Mouse (Mus musculus) liver, embryonic 11.5 days (tissue): ENCODE measurements at regions not wholly inside any gene's neighbourhood (a gene's known extent, or its start where the extent isn't known, plus 50 kb on each side); places are given as distances from the start of the nearest gene placed in this dataset.

Experiments
- ATAC-seq: fragments of 200-750 bp; cut with Nextera tagmentation; replicated peaks from 2 replicates; pipeline ENCODE4 v1.8.0; 2017; ENCODE audit warnings: moderate number of reproducible peaks, mild to moderate bottlenecking, moderate TSS enrichment, moderate library complexity; ENCODE audit not compliant: low FRiP score
- DNase-seq: peaks from one replicate; pipeline ENCODE4 v3.0.0-alpha.2; 2017; ENCODE audit warnings: low spot score
- H3K27ac ChIP-seq: fragments of 300-500 bp; sonication (generic); 2 replicates; pipeline ENCODE4 v1.5.1; 2014; ENCODE audit warnings: mild to moderate bottlenecking, low read depth, low read length, control low read depth
- H3K27me3 ChIP-seq: fragments of 300-500 bp; sonication (generic); replicated peaks from 2 replicates; pipeline ENCODE4 v1.6.1; 2014; ENCODE audit warnings: low read length, mixed read lengths; ENCODE audit not compliant: control insufficient read depth, insufficient read depth
- H3K36me3 ChIP-seq: fragments of 300-500 bp; sonication (generic); 2 replicates; pipeline ENCODE4 v1.6.1; 2014; ENCODE audit warnings: mild to moderate bottlenecking, low read length, moderate library complexity, mixed read lengths; ENCODE audit not compliant: control insufficient read depth, insufficient read depth
- H3K4me1 ChIP-seq: fragments of 300-500 bp; sonication (generic); replicated peaks from 2 replicates; pipeline ENCODE4 v1.6.1; 2014; ENCODE audit warnings: low read length, mixed read lengths; ENCODE audit not compliant: control insufficient read depth, insufficient read depth
- H3K4me2 ChIP-seq: fragments of 300-500 bp; sonication (generic); 2 replicates; pipeline ENCODE4 v1.6.1; 2014; ENCODE audit warnings: mild to moderate bottlenecking, control low read depth, moderate library complexity
- H3K4me3 ChIP-seq: fragments of 300-500 bp; sonication (generic); 2 replicates; pipeline ENCODE4 v1.5.1; 2014; ENCODE audit warnings: low read depth, low read length, control low read depth
- H3K9ac ChIP-seq: fragments of 300-500 bp; sonication (generic); 2 replicates; pipeline ENCODE4 v1.6.1; 2014; ENCODE audit warnings: low read depth, low read length, control low read depth
- H3K9me3 ChIP-seq: fragments of 300-500 bp; sonication (generic); 2 replicates; pipeline ENCODE4 v1.6.1; 2016; ENCODE audit warnings: low read length, inconsistent platforms, mixed read lengths; ENCODE audit not compliant: control insufficient read depth
- WGBS: fragments of 180-500 bp; shearing (Covaris S2); extraction: QIAGEN DNeasy Blood & Tissue Kit; methylation state at CpG from one replicate; pipeline ENCODE4 v1.1.7; 2014; 5-methylcytosine and 5-hydroxymethylcytosine counted together

GRCm38 (mm10) chr9:101730136-101730535, 131.5 kb upstream of the 9630041A04Rik start:
- ATAC-seq (no peak), DNase-seq (no peak)
- Histone ChIP-seq H3K4me3 (no peak overlapping the region), H3K4me1 (no peaks in the 10 kb centered on the region), H3K27ac (no peak overlapping the region), H3K4me2 (no peak overlapping the region), H3K36me3 (no peaks in the 10 kb centered on the region), H3K27me3 (no peaks in the 10 kb centered on the region), H3K9me3 (no peaks in the 10 kb centered on the region), H3K9ac (no peak overlapping the region)
- WGBS = 56% methylated on average over 3 of the region's 3 CpGs

DNA sequence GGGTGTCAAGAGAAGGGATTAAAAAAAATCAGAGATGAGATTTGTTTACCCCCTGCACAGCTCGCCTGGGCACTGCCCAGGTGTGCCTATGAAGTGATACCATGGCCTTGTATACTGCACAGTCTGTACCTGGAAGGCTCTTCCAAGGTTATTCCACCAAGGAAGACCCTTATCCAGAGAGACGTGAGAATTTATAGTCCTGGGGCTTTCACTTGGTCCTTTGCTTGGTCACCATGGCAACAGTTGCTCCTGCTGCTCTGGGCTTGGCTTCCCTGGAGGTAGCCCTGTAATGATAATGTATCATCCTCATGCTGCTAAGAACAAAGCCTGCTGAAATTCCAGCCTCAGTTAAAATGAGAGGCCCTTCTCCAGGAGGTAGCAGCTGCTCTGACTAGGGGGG, 143.7 kb upstream of the 9630041A04Rik start:
- no peak overlapping the region for H3K4me3 ChIP-seq
- no peak overlapping the region for H3K27ac ChIP-seq
- no peaks in the 10 kb centered on the region for H3K27me3 ChIP-seq
- H3K36me3 ChIP-seq = no peaks in the 10 kb centered on the region
- H3K9me3 ChIP-seq = no peaks in the 10 kb centered on the region
- no peak overlapping the region for H3K4me2 ChIP-seq
- 29% methylated on average over 2 of the region's 2 CpGs for WGBS
- ATAC-seq (no peak), DNase-seq (no peak)
- H3K9ac ChIP-seq = no peak overlapping the region
- H3K4me1 ChIP-seq = no peaks in the 10 kb centered on the region

- 47% methylated on average over 5 of the region's 5 CpGs for WGBS
Measured at GRCm38 (mm10) chr9:101716326-101716725, 145.3 kb upstream of the 9630041A04Rik start.

DNA sequence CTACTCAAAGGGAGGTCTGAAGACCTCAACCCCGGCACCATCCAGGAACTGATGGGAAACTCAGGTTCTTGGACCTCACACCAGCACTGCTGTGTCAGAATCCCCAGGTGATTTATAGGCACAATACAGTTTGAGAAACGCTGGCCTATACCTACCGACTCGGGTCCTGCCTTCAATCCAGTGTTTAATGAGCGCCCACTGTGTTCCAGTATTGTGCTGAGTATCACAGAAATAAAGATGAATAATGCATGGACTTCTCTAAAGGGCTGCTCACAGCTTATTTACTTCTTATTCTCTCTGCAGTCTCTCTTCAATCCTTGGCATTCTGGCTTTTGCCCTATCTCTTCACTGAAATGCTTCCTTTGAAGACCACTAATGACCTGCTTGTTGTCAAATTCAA, 146.8 kb upstream of the 9630041A04Rik start:
- no peak overlapping the region for H3K4me2 ChIP-seq

More at GRCm38 (mm10) chr9:101716326-101716725, 145.3 kb upstream of the 9630041A04Rik start:
- no peak overlapping the region for H3K27ac ChIP-seq
- H3K4me3 ChIP-seq = no peak overlapping the region
- H3K4me1 ChIP-seq = no peaks in the 10 kb centered on the region
- no peak overlapping the region for H3K9ac ChIP-seq
- H3K36me3 ChIP-seq = no peaks in the 10 kb centered on the region
- DNase-seq (no peak), ATAC-seq (no peak)
- H3K27me3 ChIP-seq = no peaks in the 10 kb centered on the region
- H3K9me3 ChIP-seq = no peaks in the 10 kb centered on the region
- H3K4me2 ChIP-seq = no peak overlapping the region

DNA sequence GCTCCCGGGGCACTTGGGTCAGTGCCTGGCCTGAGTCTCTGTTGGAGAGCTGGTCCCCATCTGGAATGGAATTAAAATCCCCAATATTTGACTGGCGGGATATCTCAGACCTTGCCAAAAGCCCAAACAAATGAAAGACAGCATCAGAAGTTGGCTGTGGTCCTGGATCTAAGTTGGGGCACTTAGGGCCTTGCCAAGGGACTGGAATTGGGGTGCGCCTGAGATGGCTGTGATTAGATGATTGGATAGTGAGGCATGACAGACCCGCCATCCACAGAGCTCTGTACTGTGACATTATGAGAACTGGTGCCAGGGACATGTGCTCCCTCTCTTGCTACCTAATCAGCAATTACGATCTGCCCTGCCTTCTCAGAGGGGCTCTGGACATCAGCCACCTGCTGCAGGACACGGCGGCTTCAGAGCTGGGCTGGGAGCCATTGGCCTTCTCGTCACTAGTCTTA, 151.0 kb upstream of the 9630041A04Rik start:
- no peaks in the 10 kb centered on the region for H3K4me1 ChIP-seq
- no peaks in the 10 kb centered on the region for H3K27me3 ChIP-seq
- no peaks in the 10 kb centered on the region for H3K9me3 ChIP-seq
- ATAC-seq = no peak
- DNase-seq = no peak
- no peak overlapping the region for H3K27ac ChIP-seq
- H3K36me3 ChIP-seq = no peaks in the 10 kb centered on the region
- 81% methylated on average over 8 of the region's 8 CpGs for WGBS
- H3K9ac ChIP-seq = no peak overlapping the region
- no peak overlapping the region for H3K4me2 ChIP-seq
- H3K4me3 ChIP-seq = no peak overlapping the region

More for the DNA sequence above, 146.8 kb upstream of the 9630041A04Rik start:
- H3K36me3 ChIP-seq = no peaks in the 10 kb centered on the region
- H3K4me1 ChIP-seq = no peaks in the 10 kb centered on the region
- H3K27me3 ChIP-seq = no peaks in the 10 kb centered on the region
- ATAC-seq = no peak
- H3K9ac ChIP-seq = no peak overlapping the region
- no peaks in the 10 kb centered on the region for H3K9me3 ChIP-seq
- WGBS = 73% methylated on average over 5 of the region's 5 CpGs
- H3K27ac ChIP-seq = no peak overlapping the region
- no peak overlapping the region for H3K4me3 ChIP-seq
- no peak for DNase-seq

DNA sequence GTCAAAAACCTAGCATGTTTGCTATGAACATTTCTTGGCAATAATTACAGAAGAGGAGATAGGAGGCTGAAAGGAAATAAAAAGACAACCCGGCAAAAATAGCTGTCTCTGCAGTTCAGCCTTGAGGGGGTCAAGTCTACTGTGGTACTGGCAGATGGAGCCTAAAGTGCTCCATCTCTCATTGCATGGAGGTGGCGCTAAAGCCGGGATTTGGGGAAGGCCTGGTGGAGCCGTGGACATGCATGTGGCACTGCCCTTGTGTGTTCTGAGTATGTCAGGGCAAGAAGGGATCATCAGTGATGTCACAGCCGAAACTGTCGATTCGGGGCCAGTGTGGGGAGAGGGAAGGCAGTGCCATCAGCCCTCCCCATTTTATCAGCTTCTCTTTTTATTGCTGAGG, 161.3 kb upstream of the 9630041A04Rik start:
- no peaks in the 10 kb centered on the region for H3K4me1 ChIP-seq
- no peak for DNase-seq
- no peak overlapping the region for H3K4me3 ChIP-seq
- no peak overlapping the region for H3K27ac ChIP-seq
- H3K9ac ChIP-seq = no peak overlapping the region
- no peaks in the 10 kb centered on the region for H3K36me3 ChIP-seq
- ATAC-seq = no peak
- no peaks in the 10 kb centered on the region for H3K9me3 ChIP-seq
- H3K27me3 ChIP-seq = no peaks in the 10 kb centered on the region
- H3K4me2 ChIP-seq = no peak overlapping the region
- 76% methylated on average over 7 of the region's 7 CpGs for WGBS

DNA sequence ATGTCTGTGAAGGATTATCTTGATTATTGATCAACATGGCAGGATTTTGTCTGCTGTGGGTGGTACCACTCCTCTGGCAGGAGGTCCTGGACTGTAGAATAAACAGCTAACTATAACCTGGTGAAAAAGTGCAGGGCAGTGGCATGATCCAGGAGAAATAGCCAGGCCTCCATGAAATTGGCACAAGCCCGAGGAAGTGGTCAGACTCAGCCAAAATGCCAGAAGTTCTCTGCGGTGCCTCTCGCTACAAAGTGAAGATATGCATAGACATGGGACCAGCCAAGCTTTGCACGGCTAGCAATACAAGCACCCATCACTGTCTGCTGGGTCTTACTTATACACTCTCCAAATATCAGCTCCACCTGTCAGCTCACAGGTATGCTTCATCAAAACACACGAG, 167.6 kb upstream of the 9630041A04Rik start:
- Histone ChIP-seq H3K27ac (no peak overlapping the region), H3K27me3 (no peaks in the 10 kb centered on the region), H3K4me3 (no peak overlapping the region), H3K4me1 (no peaks in the 10 kb centered on the region), H3K9me3 (no peaks in the 10 kb centered on the region), H3K9ac (no peak overlapping the region), H3K36me3 (no peaks in the 10 kb centered on the region), H3K4me2 (no peak overlapping the region)
- no peak for DNase-seq
- WGBS = 81% methylated on average over 5 of the region's 5 CpGs
- no peak for ATAC-seq

DNA sequence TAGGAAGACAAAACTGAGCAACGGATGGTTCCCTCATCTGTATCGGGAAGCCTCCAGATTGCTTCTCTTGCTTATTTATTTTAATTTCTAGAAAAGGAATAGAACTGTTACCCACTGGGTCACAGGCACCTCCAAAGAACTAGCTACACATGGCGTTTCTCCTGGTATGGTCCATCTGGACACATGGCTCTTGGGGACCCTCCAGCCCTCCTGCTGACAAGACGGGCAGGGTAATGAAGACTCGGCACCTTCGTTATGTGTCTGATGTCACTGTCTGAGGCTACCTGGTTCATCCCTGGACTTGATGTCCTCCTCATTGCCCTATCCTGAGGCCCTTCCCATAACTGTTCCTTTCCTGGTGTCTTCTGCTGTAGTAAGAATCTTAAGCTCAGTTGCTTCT, 170.3 kb upstream of the 9630041A04Rik start:
- ATAC-seq (no peak), DNase-seq (no peak)
- no peak overlapping the region for H3K4me2 ChIP-seq
- 88% methylated on average over 6 of the region's 6 CpGs for WGBS
- H3K9ac ChIP-seq = no peak overlapping the region
- H3K9me3 ChIP-seq = no peaks in the 10 kb centered on the region
- no peak overlapping the region for H3K27ac ChIP-seq
- H3K36me3 ChIP-seq = no peaks in the 10 kb centered on the region
- H3K4me3 ChIP-seq = no peak overlapping the region
- H3K27me3 ChIP-seq = no peaks in the 10 kb centered on the region
- no peaks in the 10 kb centered on the region for H3K4me1 ChIP-seq

DNA sequence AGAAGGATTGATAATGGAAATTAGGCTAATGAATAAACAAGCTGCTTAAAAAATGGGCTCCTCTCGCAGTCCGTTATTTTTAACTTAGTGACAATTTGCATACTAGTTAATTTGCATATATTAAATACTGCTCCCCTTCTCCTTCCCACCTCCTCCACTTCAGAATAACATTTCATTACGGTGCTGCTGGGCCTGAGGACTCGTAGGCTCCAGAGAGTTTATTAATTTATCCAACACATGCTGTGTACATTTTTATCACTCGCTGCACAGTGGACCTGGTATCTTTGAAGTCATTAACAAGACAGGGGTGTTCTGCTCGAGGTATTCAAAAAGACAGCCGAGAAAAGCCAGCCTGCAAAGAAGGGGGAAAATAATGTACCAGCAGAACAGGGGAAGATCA, 170.7 kb upstream of the 9630041A04Rik start:
- Histone ChIP-seq H3K4me1 (no peaks in the 10 kb centered on the region), H3K27me3 (no peaks in the 10 kb centered on the region), H3K9ac (no peak overlapping the region), H3K9me3 (no peaks in the 10 kb centered on the region), H3K4me3 (no peak overlapping the region), H3K27ac (no peak overlapping the region), H3K4me2 (no peak overlapping the region), H3K36me3 (no peaks in the 10 kb centered on the region)
- WGBS = 63% methylated on average over 7 of the region's 7 CpGs
- ATAC-seq (no peak), DNase-seq (no peak)
